Mouse (Mus musculus) kidney, adult 9 months (tissue): ENCODE data around the gene Nt5dc1.
A peak's percentile ranks its signal among the peaks of the same experiment; 100 is the strongest.
"Not testable (repeated sequence)": the region's sequence is repeated elsewhere in the genome, so short reads cannot be mapped to it uniquely, and the experiment has no call there.

Experiments
- DNase-seq: peaks from one replicate; pipeline ENCODE4 v3.0.0; 2022

Gene Nt5dc1

GRCm38 (mm10) chr10:34418204-34418756 is at the start of gene Nt5dc1:
Gene Nt5dc1, minus strand, starts transcription at chr10:34418552.
- DNase-seq, result peak; percentile 94

DNA sequence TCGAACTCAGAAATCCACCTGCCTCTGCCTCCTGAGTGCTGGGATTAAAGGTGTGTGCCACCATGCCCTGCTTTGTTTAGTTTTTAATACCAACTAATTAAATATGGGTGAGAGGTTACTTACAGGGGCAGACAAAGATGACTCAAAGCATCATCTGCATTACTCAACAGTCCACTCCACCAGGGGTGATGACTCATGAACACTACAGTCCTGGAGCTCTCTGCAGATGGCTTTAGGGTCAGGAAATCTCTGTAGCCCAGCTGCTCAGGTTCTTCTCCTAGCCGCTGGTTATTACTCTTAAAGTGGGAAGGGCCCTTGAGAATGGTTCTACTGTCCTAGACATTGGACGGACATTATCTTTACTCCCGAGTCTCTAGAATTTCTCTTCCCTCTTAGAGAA is 46.0 kb upstream of the Nt5dc1 start:
- no peak for DNase-seq

GRCm38 (mm10) chr10:34461451-34461850 is 43.1 kb upstream of the Nt5dc1 start:
- DNase-seq, result no peak

DNA sequence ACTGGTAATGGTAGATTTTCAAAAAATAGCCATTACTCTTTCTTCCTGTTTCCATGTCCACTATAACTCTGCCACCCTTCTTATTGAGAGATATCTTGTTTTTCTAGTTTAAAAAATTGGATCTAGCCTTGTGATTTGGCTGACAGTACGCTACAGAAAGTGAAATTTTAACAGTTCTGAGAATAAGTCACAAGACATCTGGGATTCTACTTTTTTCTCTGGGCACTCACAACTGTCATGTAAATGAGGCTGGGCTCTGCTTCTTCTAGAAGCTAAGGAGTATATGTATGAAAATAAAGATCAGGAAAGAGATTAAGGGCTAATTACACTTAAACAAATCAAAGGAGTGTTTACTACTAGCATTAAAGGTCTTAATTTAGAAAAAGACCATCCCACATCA is 31.1 kb upstream of the Nt5dc1 start:
- DNase-seq, result no peak

- DNase-seq, result not testable (repeated sequence)
Measured at GRCm38 (mm10) chr10:34434191-34434590, 15.8 kb upstream of the Nt5dc1 start.

DNA sequence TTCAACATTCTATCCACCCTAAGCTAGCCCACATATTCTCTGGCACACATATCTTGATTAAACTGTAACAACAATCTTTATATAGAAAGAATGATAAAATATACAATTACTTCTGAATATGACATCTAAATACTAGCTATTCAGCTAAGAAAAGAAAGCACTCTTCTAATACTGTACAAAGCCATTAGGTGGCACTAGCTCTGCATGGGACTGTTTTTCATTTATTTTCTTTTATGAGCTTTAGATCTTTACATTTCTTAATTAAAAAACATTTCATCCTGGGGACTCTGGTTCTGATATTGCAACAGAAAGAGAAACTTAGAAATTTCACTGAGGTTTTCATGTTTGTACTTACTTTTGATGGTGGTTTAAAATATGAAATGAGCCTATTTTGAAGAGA is 13.4 kb upstream of the Nt5dc1 start:
- DNase-seq, result peak; percentile 17

DNA sequence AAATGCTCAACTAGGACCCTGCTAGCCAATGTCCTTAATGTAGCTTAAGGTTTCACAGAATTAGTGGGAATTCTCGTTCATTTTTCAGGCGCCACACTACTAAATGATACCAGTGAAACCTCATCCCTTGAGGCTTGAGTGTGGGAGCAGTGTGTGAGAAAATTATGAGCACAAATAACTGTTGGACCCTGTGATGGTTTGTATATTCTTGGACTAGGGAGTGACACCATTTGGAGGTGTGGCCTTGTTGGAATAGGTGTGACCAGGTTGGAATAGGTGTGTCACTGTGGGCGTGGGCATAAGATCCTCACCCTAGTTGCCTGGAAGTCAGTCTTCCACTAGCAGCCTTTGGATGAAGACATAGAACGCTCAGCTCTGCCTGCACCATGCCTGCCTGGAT is 442 bp upstream of the Nt5dc1 start:
- DNase-seq, result not testable (repeated sequence)

- DNase-seq, result no peak
Measured at GRCm38 (mm10) chr10:34399267-34399666, 19.1 kb downstream of the Nt5dc1 start.

DNA sequence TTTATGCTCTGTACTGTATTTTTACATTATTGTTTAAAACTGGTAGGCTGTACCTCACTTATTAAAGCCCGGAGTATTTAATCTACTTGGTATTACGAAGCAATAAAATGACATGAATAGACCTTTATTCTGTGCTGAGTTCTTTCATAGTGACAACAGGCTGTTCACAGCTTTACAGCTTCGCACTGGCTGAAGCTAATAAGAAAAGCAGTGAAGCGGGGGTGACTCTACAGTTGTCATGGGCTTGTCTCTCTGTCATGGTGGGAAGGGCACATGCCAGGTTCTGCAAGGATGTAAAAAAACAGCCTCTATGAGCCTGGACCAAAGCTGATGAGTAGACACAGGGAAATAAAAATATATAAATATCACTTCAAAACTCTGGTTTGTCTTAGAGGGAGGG is 21.4 kb downstream of the Nt5dc1 start:
- no peak for DNase-seq

- DNase-seq, result no peak
Measured at GRCm38 (mm10) chr10:34389681-34390080, 28.7 kb downstream of the Nt5dc1 start, which contains the start of gene Col10a1. Gene Col10a1, plus strand, starts transcription at chr10:34389981.

DNA sequence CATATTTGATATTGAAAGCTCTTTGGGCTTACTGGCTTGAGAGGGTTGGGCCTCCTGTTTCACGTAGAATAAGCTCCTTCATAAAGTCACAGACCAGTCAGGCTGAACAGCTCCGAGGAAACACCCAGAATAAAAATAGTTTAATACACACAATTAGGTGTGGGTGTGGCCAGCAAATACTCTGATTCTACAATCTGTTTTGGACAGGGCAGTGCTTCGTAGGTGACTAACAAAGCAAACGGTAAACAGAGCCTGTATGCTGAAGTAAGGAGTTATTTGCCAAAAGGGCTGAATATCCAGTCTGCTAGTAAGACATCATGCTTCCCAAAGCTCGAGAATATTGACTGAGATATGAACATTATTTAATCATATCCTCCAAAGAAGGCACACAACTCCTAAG is 32.7 kb downstream of the Nt5dc1 start:
- no peak for DNase-seq

- DNase-seq, result no peak
Measured at GRCm38 (mm10) chr10:34373332-34373731, 45.0 kb downstream of the Nt5dc1 start.

- DNase-seq, result no peak
Measured at GRCm38 (mm10) chr10:34368138-34368537, 50.2 kb downstream of the Nt5dc1 start.

DNA sequence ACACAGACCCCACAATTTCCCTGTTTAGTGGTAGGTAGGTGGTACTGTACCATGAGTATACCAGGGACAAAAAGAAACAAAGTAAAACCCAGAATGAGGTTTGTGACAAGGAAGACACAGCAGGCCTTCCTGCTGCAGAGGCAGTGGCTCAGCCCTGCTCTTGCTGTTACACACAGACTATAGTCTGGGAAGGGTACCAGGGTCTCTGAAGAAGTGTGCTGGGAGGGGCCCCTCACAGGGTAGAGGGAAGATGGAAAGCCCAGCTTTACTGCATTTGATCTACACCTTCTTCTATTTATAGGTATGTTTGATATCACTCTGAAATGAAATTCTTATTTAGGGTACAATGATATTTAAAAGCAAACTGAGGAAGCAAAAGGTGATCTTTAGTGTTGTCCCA is 54.6 kb downstream of the Nt5dc1 start:
- DNase-seq, result no peak

DNA sequence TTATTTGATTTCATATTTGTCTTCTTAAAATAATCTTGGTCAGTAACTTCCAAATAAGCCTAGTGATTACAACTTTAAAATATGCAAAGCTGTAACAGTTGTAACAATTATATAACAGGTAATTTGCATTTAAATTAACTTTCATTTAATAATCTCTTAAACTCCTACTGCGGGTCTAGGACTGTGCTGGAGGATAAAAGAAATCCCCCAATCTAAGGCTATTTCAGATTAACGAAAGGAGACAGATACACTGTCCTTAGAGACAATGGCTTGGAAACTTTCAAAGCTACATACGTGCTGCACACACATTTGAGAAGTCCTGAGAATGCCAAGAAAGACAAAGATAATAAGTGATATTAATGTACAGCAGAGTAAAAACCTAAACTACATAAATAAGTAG is 60.1 kb downstream of the Nt5dc1 start:
- no peak for DNase-seq

GRCm38 (mm10) chr10:34352166-34352565 is 66.2 kb downstream of the Nt5dc1 start:
- DNase-seq, result no peak

DNA sequence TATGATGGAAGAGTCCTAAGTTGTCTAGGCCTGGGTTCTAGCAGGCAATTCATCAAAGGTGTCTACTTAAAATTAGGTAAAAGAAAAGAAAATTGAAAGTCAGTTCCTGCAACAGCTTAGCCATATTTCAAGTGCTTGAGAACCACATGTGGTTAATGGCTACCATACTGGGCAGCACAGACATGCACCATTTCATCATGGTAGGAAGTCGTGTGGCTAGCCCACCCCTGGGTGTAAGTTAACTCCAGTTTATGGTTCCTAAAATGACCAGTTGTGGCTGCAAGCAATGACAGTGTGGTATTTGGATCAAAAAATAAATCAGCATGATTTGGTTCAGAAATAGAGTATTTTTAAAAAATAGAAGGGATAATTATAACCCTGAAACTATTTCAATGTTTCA is 76.5 kb downstream of the Nt5dc1 start:
- no peak for DNase-seq

GRCm38 (mm10) chr10:34341014-34341413 is 77.3 kb downstream of the Nt5dc1 start:
- no peak for DNase-seq

- DNase-seq, result peak; percentile 45
Measured at GRCm38 (mm10) chr10:34328310-34328709, 90.0 kb downstream of the Nt5dc1 start.

- DNase-seq, result no peak
Measured at GRCm38 (mm10) chr10:34327144-34327543, 91.2 kb downstream of the Nt5dc1 start.

DNA sequence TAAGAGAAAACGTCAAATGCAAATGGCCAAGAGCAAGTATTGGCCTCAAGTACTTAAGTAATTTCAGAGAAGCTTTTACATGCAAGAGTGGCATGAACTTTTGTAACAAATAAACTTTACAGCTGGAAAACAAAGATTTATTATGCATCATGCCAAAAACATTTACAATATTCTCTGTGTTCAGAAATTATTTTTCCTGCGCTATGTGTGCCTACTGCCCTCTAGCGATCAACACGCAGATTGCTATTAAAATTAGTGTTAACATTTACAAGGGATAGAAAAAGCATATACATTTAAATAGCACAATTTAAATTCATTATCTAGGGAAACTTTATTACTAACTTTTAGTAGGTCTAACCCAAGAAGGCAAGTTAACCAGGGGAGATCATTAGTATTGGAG is 91.7 kb downstream of the Nt5dc1 start:
- no peak for DNase-seq

DNA sequence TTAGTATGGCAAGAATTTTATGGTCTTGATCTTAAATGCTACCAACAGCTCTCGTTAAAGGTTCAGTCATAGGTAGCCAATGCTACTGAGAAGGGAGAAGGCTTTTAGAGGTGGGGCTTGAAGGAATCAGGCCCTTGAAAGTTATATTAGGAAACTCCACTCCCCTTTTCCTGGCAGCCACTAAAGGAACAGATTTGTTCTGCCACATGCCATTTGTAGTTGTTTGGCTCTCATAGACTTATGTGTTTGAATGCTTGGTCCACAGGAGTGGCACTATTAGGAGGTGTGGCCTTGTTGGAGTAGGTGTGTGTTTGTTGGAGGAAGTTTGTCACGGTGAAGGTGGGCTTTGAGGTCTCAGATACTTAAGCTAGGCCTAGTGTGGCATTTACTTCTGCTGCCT is 97.5 kb downstream of the Nt5dc1 start:
- no peak for DNase-seq

- no peak for DNase-seq
Measured at GRCm38 (mm10) chr10:34317217-34317606, 101.1 kb downstream of the Nt5dc1 start.

- DNase-seq, result no peak
Measured at GRCm38 (mm10) chr10:34316571-34317216, 101.7 kb downstream of the Nt5dc1 start.

DNA sequence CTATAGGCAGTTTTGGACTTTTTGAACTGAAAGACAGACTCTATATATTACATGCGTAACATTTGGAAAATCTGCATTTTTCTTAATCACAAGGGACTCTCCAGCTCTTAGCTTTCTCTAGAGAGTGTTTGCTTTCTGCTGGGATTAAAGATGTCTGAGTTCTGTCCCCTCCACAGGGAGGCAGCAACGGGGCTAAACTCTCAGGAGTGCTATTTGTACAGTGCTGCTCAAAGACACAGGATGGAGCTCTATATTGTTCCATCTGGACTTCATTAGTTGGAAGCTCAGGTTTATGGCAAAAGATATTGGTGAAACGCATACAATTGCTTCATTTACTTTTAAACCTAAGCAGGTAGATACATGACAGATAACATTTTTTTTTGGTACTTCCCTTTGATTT is 105.8 kb downstream of the Nt5dc1 start:
- no peak for DNase-seq
